Mouse (Mus musculus) heart, adult 2 months (tissue): Measurements from ENCODE around the gene Gm42906. TPM values are rescaled to one million over a fixed set of nuclear protein-coding genes. Genes with fewer than 3 reads are reported as not detected.

ENCODE experiments used
- DNase-seq, 2 experiments: peaks; one replicate each; pipeline ENCODE4 v3.0.0; 2021
- H3K27ac ChIP-seq: fragments of 200-600 bp; 2 replicates; pipeline ENCODE4 v1.8.1; 2022
- H3K27me3 ChIP-seq: fragments of 200-500 bp; 2 replicates; pipeline ENCODE4 v1.6.1; 2012; ENCODE audit warnings: mild to moderate bottlenecking, low read length, inconsistent platforms, mixed read lengths; ENCODE audit not compliant: control insufficient read depth, insufficient read depth
- H3K36me3 ChIP-seq: fragments of 200-500 bp; 2 replicates; pipeline ENCODE4 v1.6.1; 2012; ENCODE audit warnings: low read length, inconsistent platforms; ENCODE audit not compliant: control insufficient read depth, insufficient read depth
- H3K4me1 ChIP-seq: fragments of 200-500 bp; 2 replicates; pipeline ENCODE4 v1.6.1; 2011; ENCODE audit warnings: low read length; ENCODE audit not compliant: control insufficient read depth, insufficient read depth
- H3K4me3 ChIP-seq: fragments of 200-600 bp; 2 replicates; pipeline ENCODE4 v1.8.1; 2022
- H3K79me2 ChIP-seq: fragments of 200-500 bp; replicated peaks from 2 replicates; pipeline ENCODE4 v1.6.1; 2012; ENCODE audit warnings: mild to moderate bottlenecking, inconsistent platforms, low read length, moderate library complexity, mixed read lengths; ENCODE audit not compliant: control insufficient read depth, insufficient read depth
- H3K9ac ChIP-seq: fragments of 200-500 bp; 2 replicates; pipeline ENCODE4 v1.6.1; 2012; ENCODE audit warnings: low read depth, mild to moderate bottlenecking, control low read depth, inconsistent platforms, low read length, mixed read lengths
- CTCF ChIP-seq: fragments of 200-600 bp; IDR thresholded peaks from 2 replicates; pipeline ENCODE4 v1.8.1; 2022; ENCODE audit warnings: antibody characterized with exemption, mild to moderate bottlenecking, moderate library complexity
- EP300 ChIP-seq: fragments of 200-500 bp; IDR thresholded peaks from 2 replicates; pipeline ENCODE4 v1.6.1; 2011; ENCODE audit warnings: low read depth, low read length, control low read depth; ENCODE audit not compliant: insufficient read depth
- POLR2A ChIP-seq: fragments of 200-500 bp; IDR thresholded peaks from 2 replicates; pipeline ENCODE4 v1.6.1; 2011; ENCODE audit warnings: mild to moderate bottlenecking, low read depth, low read length, control low read depth; ENCODE audit not compliant: insufficient read depth
- WGBS: fragments of 180-500 bp; shearing (Covaris S2); methylation state at CpG from one replicate; pipeline ENCODE4 v1.1.7; 2018; 5-methylcytosine and 5-hydroxymethylcytosine counted together
- intact Hi-C: fragments of 180-260 bp; cut with DNase I; formaldehyde crosslinking; loops from one replicate; pipeline ENCODE4 v1.15.1; 2025
- polyA plus RNA-seq: library from polyadenylated mRNA; depleted of rRNA; stranded (reverse); fragments of >200 nt; gene quantifications from 2 replicates; pipeline ENCODE4 v1.2.3, GENCODE M21; 2012
- total RNA-seq, 2 experiments: library from RNA; stranded (reverse); gene quantifications; 2 replicates each; pipeline ENCODE4 v1.2.3; 2021

Gm42906 gene
- total and polyA plus RNA-seq, 3 experiments = 2.9 TPM; not detected in 2

- Histone ChIP-seq H3K27me3 (no peaks in the 10 kb centered on the region), H3K4me1 (peaks cover 16% of the 10 kb centered on the region), H3K36me3 (peaks cover 14% of the 10 kb centered on the region), H3K79me2 (peaks cover 5% of the 10 kb centered on the region), H3K9ac (no peak overlapping the region), H3K4me3 (no peak overlapping the region), H3K27ac (peak overlapping the region; percentile 15)
- intact Hi-C loops = loop anchor here (2.0 kb wide), 1 partner anchor 16 kb away; no protein-coding TSS in a partner anchor
- WGBS = 64% methylated on average over 4 of the region's 4 CpGs
- no peak for DNase-seq
- TF ChIP-seq EP300 = no peak
- TF ChIP-seq CTCF = no peak
- TF ChIP-seq POLR2A = no peak
Observed at GRCm38 (mm10) chr5:151164815-151165214, 263.1 kb downstream of the Gm42906 start.

- H3K4me3 ChIP-seq = no peak overlapping the region
- H3K9ac ChIP-seq = no peak overlapping the region
- peaks cover under 1% of the 10 kb centered on the region for H3K79me2 ChIP-seq
- no peaks in the 10 kb centered on the region for H3K27me3 ChIP-seq
- DNase-seq = no peak
- H3K27ac ChIP-seq = no peak overlapping the region
- H3K4me1 ChIP-seq = peaks cover 14% of the 10 kb centered on the region
- intact Hi-C loops = no loop called here
- TF ChIP-seq EP300 = no peak
- no peak for TF ChIP-seq CTCF
- no peak for TF ChIP-seq POLR2A
- 92% methylated on average over 3 of the region's 3 CpGs for WGBS
- H3K36me3 ChIP-seq = peaks cover 14% of the 10 kb centered on the region
Observed at GRCm38 (mm10) chr5:151162642-151163041, 265.3 kb downstream of the Gm42906 start.

GRCm38 (mm10) chr5:151155247-151155646, 272.7 kb downstream of the Gm42906 start:
- intact Hi-C loops = no loop called here
- no peak overlapping the region for H3K27ac ChIP-seq
- H3K36me3 ChIP-seq = peaks cover 19% of the 10 kb centered on the region
- no peak for DNase-seq
- no peaks in the 10 kb centered on the region for H3K27me3 ChIP-seq
- H3K9ac ChIP-seq = no peak overlapping the region
- no peak overlapping the region for H3K4me3 ChIP-seq
- peaks cover 1% of the 10 kb centered on the region for H3K79me2 ChIP-seq
- no peak for TF ChIP-seq EP300
- no peak for TF ChIP-seq POLR2A
- no peak for TF ChIP-seq CTCF
- peaks cover 17% of the 10 kb centered on the region for H3K4me1 ChIP-seq
- WGBS = 64% methylated on average over 1 of the region's 1 CpGs

DNA sequence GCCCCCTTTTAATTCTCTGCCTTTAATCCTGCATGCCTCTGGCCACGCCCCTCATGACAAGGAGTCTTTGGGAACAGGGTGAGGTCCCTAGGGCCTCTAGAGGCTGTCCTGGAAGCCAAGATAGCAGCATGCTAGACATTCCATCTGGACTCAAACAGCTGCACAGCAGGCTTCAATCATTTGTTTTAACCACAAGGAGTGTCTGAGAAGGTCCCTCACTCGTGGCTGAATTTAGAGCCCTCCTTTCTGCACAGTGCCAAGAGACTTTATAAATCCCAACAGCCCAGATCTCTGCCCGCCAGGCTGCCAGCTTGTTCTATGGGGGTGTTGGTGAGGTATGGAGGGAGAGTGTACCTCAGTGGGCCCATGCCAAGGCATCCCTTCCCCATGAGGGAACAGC, 273.2 kb downstream of the Gm42906 start:
- peak overlapping the region; percentile 49; the same call in 1 of the 2 replicates for H3K27ac ChIP-seq
- intact Hi-C loops = no loop called here
- H3K36me3 ChIP-seq = peaks cover 17% of the 10 kb centered on the region
- TF ChIP-seq EP300 (peak; percentile 82; the same call in 1 of the 2 replicates), POLR2A (0 out of 2 replicates have a peak, but pooled peaks have one; percentile 23), CTCF (peak; percentile 12; the same call in 1 of the 2 replicates)
- peaks cover 1% of the 10 kb centered on the region for H3K79me2 ChIP-seq
- no peaks in the 10 kb centered on the region for H3K27me3 ChIP-seq
- peaks cover 17% of the 10 kb centered on the region for H3K4me1 ChIP-seq
- peak; percentile 58 to 74 for DNase-seq
- H3K9ac ChIP-seq = no peak overlapping the region
- no peak overlapping the region for H3K4me3 ChIP-seq
- WGBS = 21% methylated on average over 3 of the region's 3 CpGs

- H3K9ac ChIP-seq = no peak overlapping the region
- intact Hi-C loops = no loop called here
- DNase-seq = no peak
- H3K4me3 ChIP-seq = no peak overlapping the region
- WGBS = 82% methylated on average over 4 of the region's 4 CpGs
- H3K27ac ChIP-seq = no peak overlapping the region
- H3K36me3 ChIP-seq = peaks cover 20% of the 10 kb centered on the region
- H3K27me3 ChIP-seq = no peaks in the 10 kb centered on the region
- no peak for TF ChIP-seq CTCF
- no peak for TF ChIP-seq POLR2A
- TF ChIP-seq EP300 = no peak
- H3K4me1 ChIP-seq = peaks cover 17% of the 10 kb centered on the region
- H3K79me2 ChIP-seq = peaks cover 1% of the 10 kb centered on the region; the same call in 1 of the 2 replicates
Observed at GRCm38 (mm10) chr5:151154030-151154429, 273.9 kb downstream of the Gm42906 start.

DNA sequence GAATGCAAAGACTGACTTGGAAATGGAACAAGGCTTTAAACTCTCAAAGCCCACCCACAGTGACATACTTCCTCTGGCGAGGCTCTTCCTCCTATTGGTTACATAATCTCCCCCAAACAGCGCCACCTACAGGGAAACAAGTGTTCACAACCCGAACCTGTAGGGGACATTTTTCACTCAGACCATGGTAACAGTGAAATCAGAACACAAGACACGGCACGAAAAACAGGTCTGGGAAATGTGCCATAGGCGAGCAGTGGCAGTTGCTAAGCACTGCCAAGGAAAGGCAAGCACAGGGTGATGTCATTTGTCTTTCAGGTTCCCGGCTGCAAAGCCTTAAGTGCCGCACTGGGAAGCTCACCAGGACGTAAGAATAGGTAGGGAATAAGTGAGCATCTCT, 276.4 kb downstream of the Gm42906 start:
- intact Hi-C loops = no loop called here
- H3K36me3 ChIP-seq = peaks cover 19% of the 10 kb centered on the region
- peak in 1 of 2 experiments; percentile 38 for DNase-seq
- no peaks in the 10 kb centered on the region for H3K27me3 ChIP-seq
- H3K4me1 ChIP-seq = peaks cover 15% of the 10 kb centered on the region
- H3K4me3 ChIP-seq = no peak overlapping the region
- no peak overlapping the region for H3K9ac ChIP-seq
- no peak for TF ChIP-seq POLR2A
- no peak for TF ChIP-seq EP300
- TF ChIP-seq CTCF = peak; percentile 47
- WGBS = 63% methylated on average over 9 of the region's 9 CpGs
- H3K27ac ChIP-seq = no peak overlapping the region
- no peaks in the 10 kb centered on the region; the same call in 1 of the 2 replicates for H3K79me2 ChIP-seq
